Mouse (Mus musculus) monocyte, adult 59 days (primary cell): ENCODE data around the gene Fbrs. TPM values are rescaled to one million over a fixed set of nuclear protein-coding genes. Genes with fewer than 3 reads are reported as not detected.

ENCODE experiments used
- total RNA-seq, 2 experiments: library from RNA; stranded (reverse); gene quantifications; one replicate each; pipeline ENCODE4 v1.2.4; 2023

Fbrs gene
- 100 to 1,000 TPM; 278 to 299 TPM for total RNA-seq

DNA sequence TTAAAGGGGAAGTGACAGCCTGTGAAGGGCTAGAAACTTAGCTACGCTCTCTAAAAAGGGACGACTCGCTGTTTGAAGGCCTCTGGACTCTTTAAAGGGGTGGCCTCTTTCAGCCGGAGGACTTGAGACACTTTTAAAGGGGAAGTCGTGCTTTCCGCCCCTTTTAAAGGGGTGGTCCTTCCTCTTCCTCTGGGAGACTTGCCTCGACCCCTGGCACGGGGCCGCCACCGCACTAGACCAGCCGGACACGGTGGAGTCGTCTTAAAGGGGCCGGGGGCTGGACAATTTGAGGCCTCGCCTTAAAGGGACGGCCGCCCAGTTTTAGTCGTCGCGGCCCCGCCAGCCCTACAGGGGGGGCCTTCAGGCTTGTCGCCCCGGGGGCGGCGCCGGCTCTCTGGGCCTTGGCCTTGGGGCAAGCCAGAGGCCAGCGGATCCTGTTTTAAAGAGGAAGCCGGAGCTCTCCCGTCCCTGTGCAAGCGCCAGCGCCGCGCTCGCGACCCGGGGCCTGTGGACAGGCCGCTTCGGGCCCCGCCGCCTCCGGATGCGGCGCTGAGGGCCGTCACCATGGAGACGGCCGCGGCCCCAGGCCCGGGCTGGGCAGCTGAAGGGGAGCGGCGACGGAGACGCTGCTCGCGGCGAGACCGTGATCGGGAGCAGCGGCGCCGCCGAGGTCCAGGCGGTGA is at the start of gene Fbrs:
Gene Fbrs (plus strand): TSS at position 565 of the 683 bp plus-strand sequence.

DNA sequence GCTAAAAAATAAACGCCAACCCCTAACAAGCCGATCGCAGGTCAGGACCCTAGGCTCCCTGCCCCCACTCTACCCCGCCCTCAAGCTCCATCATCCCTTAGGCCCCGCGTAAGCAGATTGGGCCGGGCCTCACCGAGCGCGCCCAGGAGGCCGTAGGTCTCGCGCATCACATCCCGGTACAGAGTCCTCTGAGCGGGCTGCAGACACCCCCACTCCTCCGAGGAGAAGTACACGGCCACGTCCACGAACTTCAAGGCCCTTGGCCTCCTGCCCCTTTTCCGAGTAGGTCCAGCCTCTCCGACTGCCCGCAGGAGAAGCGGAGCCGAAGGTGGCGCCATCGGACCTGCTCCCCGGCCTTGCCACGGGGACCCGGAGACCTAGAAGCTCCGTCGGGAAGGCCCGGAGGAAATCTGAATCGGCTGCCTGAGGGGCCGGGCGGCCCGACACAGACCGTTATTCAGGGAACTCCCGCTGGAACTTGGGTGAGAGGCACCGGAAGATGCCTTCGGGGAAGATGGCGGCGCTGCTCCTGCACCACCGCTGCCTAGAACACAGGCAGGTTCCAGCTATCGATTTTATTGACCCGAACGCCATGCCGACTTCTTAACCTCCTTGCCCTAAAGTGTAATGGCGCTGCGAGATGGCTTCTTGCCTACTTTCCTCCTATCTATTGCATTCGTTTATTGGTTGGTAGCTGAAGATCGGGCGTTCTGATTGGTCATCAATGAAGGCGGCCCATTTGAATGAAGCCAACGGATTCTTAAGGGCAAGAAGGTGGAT is 30.3 kb upstream of the Fbrs start, which contains the start of gene Zfp689:
Gene Zfp689 (minus strand): TSS at position 638 of the 780 bp plus-strand sequence.

DNA sequence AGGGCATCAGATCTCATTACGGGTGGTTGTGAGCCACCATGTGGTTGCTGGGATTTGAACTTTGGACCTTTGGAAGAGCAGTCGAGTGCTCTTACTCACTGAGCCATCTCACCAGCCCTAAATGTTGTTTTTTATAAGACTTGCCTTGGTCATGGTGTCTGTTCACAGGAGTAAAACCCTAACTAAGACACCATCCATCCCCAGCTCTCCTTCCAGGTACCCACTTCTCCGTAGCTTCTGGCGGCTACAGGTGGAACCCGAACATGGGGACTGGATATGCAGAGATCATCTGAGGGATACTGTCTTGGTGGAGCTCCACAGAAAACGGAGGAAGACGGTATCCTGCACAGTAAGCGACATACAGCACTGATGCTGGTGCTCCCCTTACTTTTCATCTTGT is 19.7 kb upstream of the Fbrs start, which contains the start of gene Prr14:
Gene Prr14 (plus strand): TSS at position 301 of the 400 bp plus-strand sequence.

DNA sequence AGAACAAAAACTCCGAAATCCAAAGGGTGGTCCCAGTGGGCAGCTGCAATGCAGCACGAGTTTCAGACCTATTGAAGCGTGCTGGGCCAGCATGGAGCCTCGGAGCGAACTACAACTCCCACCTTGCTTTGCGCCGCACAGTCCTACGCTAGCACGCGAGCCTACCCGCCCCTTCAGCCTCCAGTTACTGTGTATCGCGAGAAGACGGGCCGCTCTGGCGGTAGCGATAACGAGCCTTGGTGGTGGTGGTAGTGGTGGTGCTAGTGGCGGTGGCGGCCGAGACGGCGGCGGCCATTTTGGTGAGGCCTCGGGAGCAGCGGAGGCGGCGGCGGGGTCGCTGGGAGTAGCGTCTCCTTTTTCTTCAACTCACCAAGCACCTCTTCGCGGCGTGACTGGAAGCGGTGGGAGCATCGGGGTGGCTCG is 32.8 kb downstream of the Fbrs start, which contains the start of gene Srcap:
Gene Srcap (plus strand): TSS at position 176 of the 423 bp plus-strand sequence.

DNA sequence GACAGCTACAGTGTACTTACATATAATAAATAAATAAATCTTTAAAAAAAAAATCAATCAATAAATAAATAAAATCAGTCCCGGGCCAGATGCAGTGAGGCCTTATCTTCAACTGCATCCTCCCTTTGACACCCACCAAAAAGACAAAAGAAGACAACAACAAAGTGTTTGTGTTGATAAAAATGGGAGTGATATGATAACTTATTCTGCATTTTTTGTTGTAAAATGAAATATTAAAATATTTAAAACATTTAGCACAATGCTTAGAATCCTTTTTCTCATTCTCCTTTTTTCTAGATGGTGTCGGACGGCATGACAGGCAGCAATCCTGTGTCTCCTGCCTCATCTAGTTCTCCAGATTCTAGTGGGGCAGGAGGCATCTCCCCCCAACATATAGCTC is 40.3 kb downstream of the Fbrs start, which contains the start of gene Gm42715:
Gene Gm42715 (plus strand): TSS at position 301 of the 400 bp plus-strand sequence.

Other genes starting within 250 kb of the Fbrs start
- gene Zfp553, start 246.1 kb upstream of the Fbrs start, total RNA-seq: 1 to 10 TPM; 4.5 TPM
- 1 to 10 TPM; 5.4 to 5.5 TPM for gene Sept1, start 246.1 kb upstream of the Fbrs start, total RNA-seq
- gene Zfp771, start 234.9 kb upstream of the Fbrs start, total RNA-seq: 1 to 10 TPM; 7.0 to 8.8 TPM
- 10 to 100 TPM; 15.2 to 17.6 TPM for gene Dctpp1, start 218.5 kb upstream of the Fbrs start, total RNA-seq
- gene Sephs2, start 205.1 kb upstream of the Fbrs start, total RNA-seq: 10 to 100 TPM; 66.0 to 73.4 TPM
- gene Itgal, start 182.9 kb upstream of the Fbrs start, total RNA-seq: 100 to 1,000 TPM; 900 to 916 TPM
- gene Zfp768, start 133.6 kb upstream of the Fbrs start, total RNA-seq: 1 to 10 TPM; 6.1 to 7.0 TPM
- 1 to 10 TPM; 8.8 to 9.0 TPM for gene Zfp747, start 103.1 kb upstream of the Fbrs start, total RNA-seq
- 1 to 10 TPM; 2.4 TPM for gene 9130019O22Rik, start 92.0 kb upstream of the Fbrs start, total RNA-seq
- gene E430018J23Rik, start 85.6 kb upstream of the Fbrs start, total RNA-seq: 1 to 10 TPM; 1.7 to 2.9 TPM
- 1 to 10 TPM; 5.4 to 6.3 TPM for gene Zfp764, start 72.4 kb upstream of the Fbrs start, total RNA-seq
- 10 to 100 TPM in 1 of 2 experiments, 1 to 10 TPM in 1; 7.4 to 15.1 TPM for gene Zfp688, start 57.1 kb upstream of the Fbrs start, total RNA-seq
- gene Zfp689, start 30.0 kb upstream of the Fbrs start, total RNA-seq: 1 to 10 TPM; 2.3 to 3.3 TPM
- gene Prr14, start 19.6 kb upstream of the Fbrs start, total RNA-seq: 100 to 1,000 TPM; 125 to 128 TPM
- 100 to 1,000 TPM; 120 to 128 TPM for gene Srcap, start 32.8 kb downstream of the Fbrs start, total RNA-seq
- gene Gm42715, start 40.4 kb downstream of the Fbrs start, total RNA-seq: 10 to 100 TPM; 21.9 to 24.4 TPM
- not detected for gene Tmem265, start 82.2 kb downstream of the Fbrs start, total RNA-seq
- 10 to 100 TPM; 83.2 to 90.2 TPM for gene Phkg2, start 94.1 kb downstream of the Fbrs start, total RNA-seq
- gene Ccdc189, start 109.4 kb downstream of the Fbrs start, total RNA-seq: 1 to 10 TPM in 1 of 2 experiments, not detected in 1; 1.2 TPM
- 10 to 100 TPM; 70.9 to 74.4 TPM for gene Rnf40, start 109.6 kb downstream of the Fbrs start, total RNA-seq
- gene Zfp629, start 136.6 kb downstream of the Fbrs start, total RNA-seq: 1 to 10 TPM; 4.9 to 6.7 TPM
- 10 to 100 TPM; 38.5 to 43.9 TPM for gene Bcl7c, start 229.7 kb downstream of the Fbrs start, total RNA-seq
- gene Ctf1, start 233.5 kb downstream of the Fbrs start, total RNA-seq: not detected